Mouse (Mus musculus) MEL-GATA-1-ER (cell line): ENCODE data around the gene Ankrd7.
"Not testable (repeated sequence)": the region's sequence is repeated elsewhere in the genome, so short reads cannot be mapped to it uniquely, and the experiment has no call there.

ENCODE experiments used
- DNase-seq: peaks from one replicate; pipeline ENCODE4 v3.0.0-alpha.2; 2012; ENCODE audit warnings: low read depth; ENCODE audit errors: extremely low read depth

Ankrd7 gene

GRCm38 (mm10) chr6:18866018-18866417, at the start of gene Ankrd7:
TSS of gene Ankrd7 (plus strand) at chr6:18866318.
- no peak for DNase-seq

- peak; percentile 11 for DNase-seq
Observed at GRCm38 (mm10) chr6:18819343-18819742, 46.8 kb upstream of the Ankrd7 start.

- no peak for DNase-seq
Observed at GRCm38 (mm10) chr6:18820246-18820645, 45.9 kb upstream of the Ankrd7 start.

- no peak for DNase-seq
Observed at GRCm38 (mm10) chr6:18822812-18823211, 43.3 kb upstream of the Ankrd7 start.

- DNase-seq: no peak
Observed at GRCm38 (mm10) chr6:18832958-18833357, 33.2 kb upstream of the Ankrd7 start.

GRCm38 (mm10) chr6:18844529-18844928, 21.6 kb upstream of the Ankrd7 start:
- DNase-seq: not testable (repeated sequence)

GRCm38 (mm10) chr6:18845571-18845970, 20.5 kb upstream of the Ankrd7 start:
- DNase-seq: not testable (repeated sequence)

GRCm38 (mm10) chr6:18848051-18848701, 17.9 kb upstream of the Ankrd7 start, which contains the start of gene Lsm8:
TSS of gene Lsm8 (plus strand) at chr6:18848579.
- peak; percentile 86 for DNase-seq

GRCm38 (mm10) chr6:18848702-18849061, 17.4 kb upstream of the Ankrd7 start:
- DNase-seq: no peak

GRCm38 (mm10) chr6:18855323-18855722, 10.8 kb upstream of the Ankrd7 start:
- DNase-seq: no peak

GRCm38 (mm10) chr6:18856487-18857078, 9.5 kb upstream of the Ankrd7 start:
- no peak for DNase-seq

- DNase-seq: no peak
Observed at GRCm38 (mm10) chr6:18889030-18889429, 22.9 kb downstream of the Ankrd7 start.

GRCm38 (mm10) chr6:18894142-18894541, 28.0 kb downstream of the Ankrd7 start:
- no peak for DNase-seq

GRCm38 (mm10) chr6:18907173-18907572, 41.1 kb downstream of the Ankrd7 start:
- DNase-seq: no peak

GRCm38 (mm10) chr6:18913179-18913578, 47.1 kb downstream of the Ankrd7 start:
- no peak for DNase-seq

GRCm38 (mm10) chr6:18916021-18916420, 49.9 kb downstream of the Ankrd7 start:
- DNase-seq: no peak

- no peak for DNase-seq
Observed at GRCm38 (mm10) chr6:18916471-18916870, 50.4 kb downstream of the Ankrd7 start.
